Mouse (Mus musculus) fibroblast of lung, adult 2 months (primary cell): Measurements from ENCODE around the gene Tmem42.

Source experiments
- DNase-seq: peaks from one replicate; pipeline ENCODE4 v3.0.0-alpha.2; 2011; ENCODE audit warnings: low read depth

Gene Tmem42

GRCm38 (mm10) chr9:123020995-123021631 lies at the start of gene Tmem42:
Gene Tmem42 (plus strand): TSS chr9:123021326.
- DNase-seq, result peak; percentile 73

GRCm38 (mm10) chr9:122998406-122999192 lies 22.5 kb upstream of the Tmem42 start:
- DNase-seq, result no peak

GRCm38 (mm10) chr9:122999193-122999586 lies 21.9 kb upstream of the Tmem42 start:
- DNase-seq, result no peak

- no peak for DNase-seq
Observed at GRCm38 (mm10) chr9:123004718-123005117, 16.4 kb upstream of the Tmem42 start.

- no peak for DNase-seq
Observed at GRCm38 (mm10) chr9:123006071-123006470, 15.1 kb upstream of the Tmem42 start.

GRCm38 (mm10) chr9:123021636-123022379 lies 682 bp downstream of the Tmem42 start:
- DNase-seq, result no peak

GRCm38 (mm10) chr9:123024201-123024600 lies 3.1 kb downstream of the Tmem42 start:
- DNase-seq, result no peak

GRCm38 (mm10) chr9:123031496-123032246 lies 10.5 kb downstream of the Tmem42 start:
- DNase-seq, result no peak

GRCm38 (mm10) chr9:123034426-123034825 lies 13.3 kb downstream of the Tmem42 start, which contains the start of gene Tgm4:
Gene Tgm4 (plus strand): TSS chr9:123034726.
- DNase-seq, result no peak

- no peak for DNase-seq
Observed at GRCm38 (mm10) chr9:123047665-123048064, 26.5 kb downstream of the Tmem42 start.

- no peak for DNase-seq
Observed at GRCm38 (mm10) chr9:123058724-123059292, 37.7 kb downstream of the Tmem42 start.

- no peak for DNase-seq
Observed at GRCm38 (mm10) chr9:123060172-123060571, 39.0 kb downstream of the Tmem42 start.
